Mouse (Mus musculus): ENCODE results near the gene Asnsd1. TPM values are rescaled to one million over a fixed set of nuclear protein-coding genes. Genes with fewer than 3 reads are reported as not detected.
"Not testable (repeated sequence)": the region's sequence is repeated elsewhere in the genome, so short reads cannot be mapped to it uniquely, and the experiment has no call there.

The Asnsd1 gene
- total RNA-seq (2015) (110 and 111 TPM in 2 replicates), total RNA-seq (2017) (104 and 111 TPM in 2 replicates)

DNA sequence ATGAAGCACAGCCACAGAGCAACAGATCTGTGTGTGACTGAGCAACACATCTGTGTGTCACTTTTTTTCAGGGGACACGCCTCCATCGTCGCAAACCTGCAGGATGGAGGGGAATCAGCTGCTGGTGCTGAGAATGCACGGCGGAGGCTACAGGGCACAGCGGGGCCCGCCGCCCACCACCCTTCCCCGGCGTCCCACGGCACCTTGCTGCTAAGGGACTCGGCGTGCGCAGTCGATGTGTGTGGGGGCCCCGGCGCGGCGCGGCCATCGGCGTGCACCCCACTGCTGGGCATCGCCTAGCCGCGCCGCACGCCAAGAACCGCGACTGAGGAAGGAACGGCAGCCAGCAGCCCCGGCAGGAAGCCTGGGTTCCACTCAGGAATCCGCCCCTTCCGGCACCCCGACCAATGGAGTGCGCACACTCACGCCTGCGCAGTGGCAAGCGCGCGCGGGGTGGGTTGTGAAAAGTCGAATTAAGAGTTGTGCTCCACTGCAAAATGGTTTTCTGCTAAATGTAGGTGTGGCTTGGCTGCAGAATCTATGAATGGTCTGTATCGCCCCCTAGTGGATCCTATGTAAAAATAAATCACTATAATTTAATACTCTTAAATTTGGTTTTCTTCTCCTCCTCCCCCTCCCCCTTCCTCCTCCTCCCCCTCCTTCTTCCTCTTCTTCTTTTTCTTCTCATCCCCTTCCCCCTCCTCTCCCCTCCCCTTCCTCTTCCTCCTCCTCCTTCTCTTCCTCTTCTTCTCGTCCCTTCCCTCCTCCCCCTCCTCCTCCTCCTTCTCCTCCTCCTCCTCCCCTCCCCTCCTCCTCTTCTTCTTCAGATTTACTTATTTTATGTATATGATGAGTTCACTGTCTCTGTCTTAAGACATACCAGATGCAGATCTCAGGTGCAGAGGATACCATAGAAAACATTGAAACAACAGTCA lies at the start of gene Asnsd1, which contains the start of the genes Asdurf and Gm28551:
TSS of gene Asnsd1 (minus strand) at position 426 of the 935 bp plus-strand sequence.
TSS of gene Asdurf (minus strand) at position 293 of the 935 bp plus-strand sequence.
TSS of gene Gm28551 (minus strand) at position 341 of the 935 bp plus-strand sequence.
- ATAC-seq (ENCODE audit: poor library complexity, severe bottlenecking), result peak; percentile 99

DNA sequence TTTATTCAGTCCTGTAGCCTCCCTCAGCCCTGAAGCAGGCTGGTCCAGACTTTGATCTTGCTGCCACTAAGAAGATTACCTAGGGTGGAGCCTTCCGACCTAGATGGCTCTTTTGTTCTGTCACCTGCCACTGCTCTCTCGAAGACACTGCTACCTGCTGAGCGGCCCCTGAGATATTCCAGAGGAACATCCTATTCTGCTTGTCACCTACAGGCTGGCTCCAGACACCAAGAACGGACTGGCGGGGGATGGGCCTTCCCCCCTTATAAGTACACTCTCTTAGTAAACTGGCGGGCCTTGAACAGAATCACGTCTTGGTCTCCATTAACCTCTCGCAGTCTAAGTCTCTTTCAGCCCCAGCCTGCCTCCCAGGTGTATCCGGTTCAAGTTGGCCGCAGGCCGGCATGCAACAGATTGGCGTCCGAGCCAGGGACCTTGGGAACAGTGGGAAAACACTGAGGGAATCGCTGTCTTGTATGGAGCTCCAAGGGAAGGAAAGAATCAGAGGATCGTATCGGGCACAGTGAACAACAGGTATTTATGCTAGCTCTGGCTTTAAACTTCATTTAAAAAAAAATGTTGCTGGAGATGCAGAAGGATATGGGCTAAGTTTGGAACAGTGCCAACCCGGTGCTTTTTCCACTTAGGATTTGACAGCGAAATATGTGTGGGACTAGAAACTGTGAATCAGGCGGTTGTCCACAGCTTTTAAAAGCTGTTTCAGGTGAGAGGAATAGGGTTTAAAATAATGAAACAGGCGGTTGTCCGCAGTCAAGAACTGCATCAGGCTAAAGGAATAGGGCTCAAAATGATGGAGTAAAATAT lies 41.6 kb upstream of the Asnsd1 start:
- not testable (repeated sequence) for ATAC-seq (ENCODE audit: poor library complexity, severe bottlenecking)

GRCm38 (mm10) chr1:53388762-53389161 lies 36.2 kb upstream of the Asnsd1 start:
- no peak for ATAC-seq (ENCODE audit: poor library complexity, severe bottlenecking)

- no peak for ATAC-seq (ENCODE audit: poor library complexity, severe bottlenecking)
These were observed 31.6 kb upstream of the Asnsd1 start for GRCm38 (mm10) chr1:53384085-53384688.

DNA sequence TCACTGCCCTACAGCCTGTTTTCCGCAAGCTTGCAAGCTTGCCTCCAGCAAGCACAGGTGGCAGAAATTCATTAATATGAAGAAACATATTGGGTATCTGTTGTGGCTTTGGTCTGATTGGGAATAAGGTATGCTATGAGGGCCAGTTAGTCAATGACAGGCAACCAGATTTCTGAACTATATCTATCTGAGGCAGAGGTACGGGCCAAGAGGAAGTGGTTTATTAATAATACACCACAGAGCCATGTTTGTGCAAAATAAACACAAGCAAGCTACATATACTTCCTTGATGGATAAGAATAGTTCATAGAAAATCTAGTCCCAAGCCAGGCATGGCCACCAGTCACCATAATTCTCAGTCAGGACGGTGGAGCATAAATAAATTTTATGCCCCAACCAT lies 25.2 kb upstream of the Asnsd1 start:
- ATAC-seq (ENCODE audit: poor library complexity, severe bottlenecking), result no peak

- ATAC-seq (ENCODE audit: poor library complexity, severe bottlenecking), result not testable (repeated sequence)
These were observed 23.4 kb upstream of the Asnsd1 start for GRCm38 (mm10) chr1:53375965-53376364.

DNA sequence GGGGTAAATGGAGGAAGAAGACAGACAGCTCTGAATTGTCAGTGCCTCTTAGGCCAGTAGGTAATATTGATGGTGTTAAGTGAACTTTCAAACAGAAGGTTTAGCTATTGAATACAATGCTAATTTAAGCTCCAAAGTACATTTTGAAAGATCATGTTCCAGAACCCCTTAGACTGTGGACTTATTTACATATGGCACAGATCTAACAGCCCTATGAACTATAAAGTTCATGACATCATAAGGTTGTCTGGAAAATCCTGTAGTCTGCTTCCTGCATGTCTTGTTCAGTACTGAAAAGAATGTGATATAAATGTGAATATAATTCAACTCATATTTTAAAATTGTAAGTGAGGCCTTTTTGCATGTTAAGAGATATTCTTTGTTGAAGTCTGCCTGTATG lies 6.4 kb upstream of the Asnsd1 start:
- no peak for ATAC-seq (ENCODE audit: poor library complexity, severe bottlenecking)

GRCm38 (mm10) chr1:53341071-53341470 lies 11.5 kb downstream of the Asnsd1 start:
- peak; percentile 99 for ATAC-seq (ENCODE audit: poor library complexity, severe bottlenecking)

GRCm38 (mm10) chr1:53337403-53337802 lies 15.1 kb downstream of the Asnsd1 start:
- ATAC-seq (ENCODE audit: poor library complexity, severe bottlenecking), result not testable (repeated sequence)

DNA sequence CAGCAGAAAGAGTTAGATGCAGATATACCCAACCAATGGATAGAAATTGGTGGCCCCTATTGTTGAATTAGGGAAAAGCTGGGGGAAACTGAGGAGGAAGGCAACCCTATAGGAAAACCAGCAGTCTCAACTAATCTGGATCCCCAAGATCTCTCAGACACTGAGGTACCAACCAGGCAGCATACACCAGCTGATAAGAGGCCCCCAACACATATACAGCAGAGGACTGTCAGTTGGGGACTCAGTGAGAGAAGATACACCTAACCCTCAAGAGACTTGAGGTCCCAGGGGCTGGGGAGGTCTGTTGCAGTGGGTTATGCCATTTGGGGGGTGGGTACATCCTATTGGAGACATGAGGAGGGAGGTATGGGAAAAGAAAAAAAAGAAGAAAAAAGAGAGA lies 17.1 kb downstream of the Asnsd1 start:
- ATAC-seq (ENCODE audit: poor library complexity, severe bottlenecking), result no peak

DNA sequence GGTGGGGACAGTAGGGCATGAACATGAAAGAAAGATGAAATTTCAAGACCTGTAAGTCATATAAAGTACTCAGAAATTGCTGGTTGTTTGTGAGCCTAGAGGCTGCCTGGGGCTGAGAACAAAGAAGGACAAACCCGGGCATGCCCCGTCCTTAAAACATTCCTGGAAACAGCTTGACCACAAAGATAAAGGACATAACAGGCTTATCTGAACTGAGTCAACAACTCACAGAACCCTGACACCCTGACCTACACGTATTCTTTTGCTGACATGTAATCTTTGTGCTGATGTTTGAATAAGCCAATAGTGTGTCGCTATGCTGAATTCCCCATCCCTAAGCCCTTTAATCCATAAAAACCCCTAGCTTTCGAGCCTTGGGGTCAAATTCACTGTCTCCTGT lies 19.0 kb downstream of the Asnsd1 start:
- not testable (repeated sequence) for ATAC-seq (ENCODE audit: poor library complexity, severe bottlenecking)

GRCm38 (mm10) chr1:53324827-53325494 lies 27.6 kb downstream of the Asnsd1 start:
- ATAC-seq (ENCODE audit: poor library complexity, severe bottlenecking), result no peak

DNA sequence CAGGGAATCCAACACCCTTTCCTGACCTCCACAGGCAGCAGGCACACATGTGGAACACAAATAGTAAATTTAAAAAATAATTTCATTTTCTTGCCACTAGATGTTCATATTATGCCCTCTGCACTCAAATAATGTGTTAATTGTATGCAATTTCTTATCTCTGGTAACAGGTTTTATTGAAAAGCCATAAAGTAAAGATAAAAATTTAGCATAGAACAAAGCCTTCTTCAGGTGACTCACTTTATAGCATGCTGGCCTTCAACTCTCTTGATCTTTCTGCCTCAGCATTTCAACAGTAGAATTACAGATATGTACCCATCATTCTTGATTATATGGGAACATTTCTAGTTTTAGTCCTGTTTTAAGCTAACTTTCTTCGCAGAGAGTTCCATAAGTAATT lies 28.3 kb downstream of the Asnsd1 start:
- ATAC-seq (ENCODE audit: poor library complexity, severe bottlenecking), result no peak

DNA sequence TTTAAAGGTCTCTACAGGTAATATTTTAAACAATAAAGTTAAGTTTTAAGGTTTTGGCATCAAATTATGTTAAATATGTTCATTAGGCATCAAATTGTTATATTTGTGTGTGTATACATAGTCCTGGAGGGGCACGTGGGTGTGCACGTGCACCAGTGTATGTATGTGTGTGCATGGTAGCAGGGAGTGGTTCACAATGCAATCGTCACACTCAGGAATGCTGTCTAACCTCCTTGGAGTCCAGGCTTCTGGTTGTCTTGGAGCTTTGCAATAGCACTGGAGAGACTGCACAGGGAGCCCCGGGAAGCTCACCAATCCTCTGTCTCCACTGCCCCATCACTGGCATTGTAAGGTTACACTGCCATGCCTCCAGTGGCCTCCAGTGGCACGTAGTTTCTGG lies 29.3 kb downstream of the Asnsd1 start:
- no peak for ATAC-seq (ENCODE audit: poor library complexity, severe bottlenecking)

GRCm38 (mm10) chr1:53321662-53322344 lies 30.7 kb downstream of the Asnsd1 start:
- ATAC-seq (ENCODE audit: poor library complexity, severe bottlenecking), result no peak

GRCm38 (mm10) chr1:53312989-53313967 lies 39.3 kb downstream of the Asnsd1 start, which contains the start of gene Osgepl1:
Gene Osgepl1, plus strand, starts transcription at chr1:53313624.
- ATAC-seq (ENCODE audit: poor library complexity, severe bottlenecking), result peak; percentile 98

DNA sequence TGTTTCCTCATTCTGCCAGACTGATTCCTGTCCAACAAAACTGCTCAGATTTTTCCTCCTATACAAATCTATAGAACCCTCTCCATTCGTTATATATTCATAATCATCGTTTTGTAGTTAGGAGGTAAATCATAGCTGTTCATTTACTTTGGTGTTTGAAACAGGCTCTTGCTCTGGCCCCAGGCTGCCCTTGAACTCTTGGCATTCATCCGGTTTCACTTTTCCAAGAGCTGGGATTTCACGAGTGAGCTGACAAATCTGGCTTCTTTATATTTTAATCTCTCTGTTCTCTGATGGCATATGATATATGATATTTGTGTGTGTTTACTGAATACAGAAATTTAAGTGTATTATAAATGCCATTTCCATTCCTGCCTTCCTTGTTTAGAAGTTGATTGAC lies 52.0 kb downstream of the Asnsd1 start:
- no peak for ATAC-seq (ENCODE audit: poor library complexity, severe bottlenecking)

GRCm38 (mm10) chr1:53296581-53297383 lies 55.8 kb downstream of the Asnsd1 start, which contains the start of the genes Pms1, Ormdl1 and Gm28778:
Gene Pms1, minus strand, starts transcription at chr1:53297018.
Gene Ormdl1, plus strand, starts transcription at chr1:53297095.
Gene Gm28778, plus strand, starts transcription at chr1:53297111.
- ATAC-seq (ENCODE audit: poor library complexity, severe bottlenecking), result peak; percentile 99

Measured in megakaryocyte, adult 5-6 weeks (primary cell).